Mouse (Mus musculus) cerebellum, adult 2 months (tissue): ENCODE measurements around the gene Dnajc9. TPM values are rescaled to one million over a fixed set of nuclear protein-coding genes. Genes with fewer than 3 reads are reported as not detected.

Source experiments
- DNase-seq, 2 experiments: peaks; one replicate each; pipeline ENCODE4 v3.0.0; 2021
- H3K27ac ChIP-seq: fragments of 200-500 bp; 2 replicates; pipeline ENCODE4 v1.5.1; 2012; ENCODE audit warnings: low read length, control low read depth, inconsistent platforms; ENCODE audit not compliant: insufficient read depth
- H3K27me3 ChIP-seq: fragments of 200-500 bp; 2 replicates; pipeline ENCODE4 v1.6.1; 2012; ENCODE audit warnings: inconsistent platforms, mild to moderate bottlenecking, low read length, moderate library complexity; ENCODE audit not compliant: control insufficient read depth, insufficient read depth
- H3K4me1 ChIP-seq: fragments of 200-500 bp; 2 replicates; pipeline ENCODE4 v1.6.1; 2011; ENCODE audit warnings: low read length; ENCODE audit not compliant: control insufficient read depth, insufficient read depth
- H3K4me3 ChIP-seq: fragments of 200-500 bp; replicated peaks from 2 replicates; pipeline ENCODE3; 2011; ENCODE audit warnings: mild to moderate bottlenecking, low read depth, low read length, control low read depth; ENCODE audit not compliant: insufficient read depth
- CTCF ChIP-seq: fragments of 200-500 bp; IDR thresholded peaks from 2 replicates; pipeline ENCODE4 v1.5.1; 2011; ENCODE audit warnings: low read depth, mild to moderate bottlenecking, control low read depth, low read length, moderate library complexity, borderline replicate concordance; ENCODE audit not compliant: insufficient read depth
- POLR2A ChIP-seq: fragments of 200-500 bp; IDR thresholded peaks from 2 replicates; pipeline ENCODE4 v1.6.1; 2011; ENCODE audit warnings: low read length, control low read depth, borderline replicate concordance; ENCODE audit not compliant: insufficient read depth
- WGBS: fragments of 180-500 bp; shearing (Covaris S2); methylation state at CpG from one replicate; pipeline ENCODE4 v1.1.7; 2018; 5-methylcytosine and 5-hydroxymethylcytosine counted together
- polyA plus RNA-seq: library from polyadenylated mRNA; depleted of rRNA; stranded (reverse); fragments of >200 nt; gene quantifications from 2 replicates; pipeline ENCODE4 v1.2.3, GENCODE M21; 2012

The Dnajc9 gene
- polyA plus RNA-seq, 1 experiment, result 57.7 TPM

DNA sequence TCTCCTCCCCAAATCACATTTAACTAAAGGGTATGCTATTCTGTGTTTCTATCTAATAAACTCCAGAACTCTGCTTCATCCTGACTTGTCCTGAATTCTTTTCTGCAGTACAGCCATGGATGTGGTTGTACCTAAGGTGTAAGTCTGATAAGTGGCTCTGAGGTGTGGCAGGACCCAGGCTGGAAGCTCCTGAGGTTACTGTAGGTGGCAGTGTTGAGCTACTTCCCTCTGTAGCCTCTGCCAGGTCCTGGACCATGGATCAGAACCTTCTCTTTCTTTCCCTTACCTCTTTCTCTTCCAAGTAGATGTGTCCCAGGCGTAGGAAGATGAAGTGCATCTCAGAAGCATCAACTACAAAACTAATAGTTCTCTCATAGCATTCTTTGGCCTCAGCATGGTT is 11.4 kb upstream of the Dnajc9 start:
- no peak for DNase-seq
- H3K27me3 ChIP-seq, result no peaks in the 10 kb centered on the region
- H3K4me3 ChIP-seq, result no peak overlapping the region
- WGBS, result 35% methylated on average over 1 of the region's 1 CpGs
- TF ChIP-seq CTCF (peak; percentile 45; the same call in 1 of the 2 replicates), POLR2A (no peak)
- H3K4me1 ChIP-seq, result no peaks in the 10 kb centered on the region
- H3K27ac ChIP-seq, result no peak overlapping the region

DNA sequence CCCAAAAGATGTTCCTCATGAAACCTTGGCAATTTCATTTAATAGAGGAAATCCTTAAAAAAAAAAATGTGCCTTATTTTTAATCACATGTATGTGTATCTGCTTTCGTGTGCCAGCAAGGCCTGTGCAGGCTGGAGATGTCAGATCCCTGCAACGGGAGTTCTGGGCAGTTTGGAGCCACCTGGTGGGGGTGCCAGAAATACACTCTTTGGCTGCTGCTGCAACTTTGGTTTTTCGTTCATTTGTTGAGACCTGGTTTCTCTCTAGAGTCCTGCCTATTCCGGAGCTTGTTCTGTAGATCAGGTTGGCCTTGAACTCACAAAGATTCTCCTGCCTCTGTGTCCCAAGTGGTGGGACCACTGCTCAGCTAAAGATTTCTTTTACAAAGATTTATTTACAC is 10.2 kb upstream of the Dnajc9 start:
- H3K4me1 ChIP-seq, result no peaks in the 10 kb centered on the region
- DNase-seq, result no peak
- H3K27me3 ChIP-seq, result no peaks in the 10 kb centered on the region
- no peak overlapping the region for H3K4me3 ChIP-seq
- 26% methylated on average over 4 of the region's 4 CpGs for WGBS
- no peak overlapping the region for H3K27ac ChIP-seq
- no peak for TF ChIP-seq CTCF
- TF ChIP-seq POLR2A, result no peak

DNA sequence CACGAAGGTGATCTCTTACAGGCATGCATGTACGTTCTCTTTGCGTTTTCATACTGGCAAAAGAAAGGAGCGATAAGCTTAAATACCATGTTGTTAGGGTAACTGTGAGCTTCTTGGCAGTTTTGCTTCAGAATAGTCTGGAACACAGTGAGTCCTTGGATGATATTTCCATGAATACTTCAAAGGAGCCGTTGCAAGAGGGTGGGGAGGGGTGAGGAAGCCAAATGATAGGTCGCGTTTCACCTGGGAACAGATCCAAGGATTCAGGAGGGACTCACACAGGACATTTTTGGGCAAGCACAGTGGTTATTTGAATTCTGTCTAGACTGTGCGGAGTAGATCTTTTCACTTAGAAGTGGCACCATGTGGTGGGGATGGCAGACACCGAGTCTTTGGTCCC is 8.5 kb upstream of the Dnajc9 start:
- no peaks in the 10 kb centered on the region for H3K27me3 ChIP-seq
- no peak overlapping the region for H3K4me3 ChIP-seq
- no peak for TF ChIP-seq CTCF
- TF ChIP-seq POLR2A, result no peak
- WGBS, result 57% methylated on average over 9 of the region's 9 CpGs
- DNase-seq, result no peak
- no peaks in the 10 kb centered on the region for H3K4me1 ChIP-seq
- H3K27ac ChIP-seq, result no peak overlapping the region

DNA sequence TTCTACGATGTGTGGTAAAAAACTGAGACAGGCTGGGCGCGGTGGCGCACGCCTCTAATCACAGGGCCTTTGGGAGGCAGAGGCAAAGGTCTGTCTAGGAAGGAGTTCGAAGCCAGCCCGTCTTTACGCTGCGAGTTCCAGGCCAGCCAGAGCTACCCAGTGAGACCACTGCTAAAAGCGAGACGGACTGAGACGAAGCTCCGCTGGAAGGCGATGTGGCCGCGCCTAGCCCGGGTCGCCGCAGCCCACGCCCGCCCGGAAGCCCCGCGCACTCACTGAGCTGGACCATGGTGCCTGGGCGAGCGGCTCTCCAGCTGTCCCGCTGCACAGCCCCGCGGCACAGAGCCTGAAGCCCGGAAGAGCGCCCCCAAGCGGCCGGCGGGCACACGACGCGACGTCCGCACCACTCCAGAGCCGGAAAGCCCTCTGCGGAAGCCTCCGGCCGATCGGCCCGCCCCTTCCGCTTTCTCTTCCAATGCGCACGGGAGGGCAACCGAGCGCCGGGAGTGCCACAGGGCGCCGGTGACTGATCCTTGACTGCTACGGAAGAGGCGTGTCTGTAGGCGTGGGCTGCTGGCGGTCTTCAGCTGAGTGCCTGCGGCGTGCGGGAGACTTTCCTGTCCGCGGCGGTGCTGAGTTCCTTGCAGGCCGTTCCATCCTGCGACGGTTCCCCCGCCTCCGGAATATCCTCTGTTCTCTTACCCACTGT is 4.6 kb upstream of the Dnajc9 start, which contains the start of gene Mrps16:
Mrps16 (minus strand) TSS at position 430 of the 709 bp plus-strand sequence.
- WGBS, result under 1% methylated on average over 68 of the region's 68 CpGs
- peak; percentile 94 to 98 for DNase-seq
- peak within 1 kb of the TSS; percentile 92 for H3K27ac ChIP-seq
- no peaks in the 10 kb centered on the region for H3K27me3 ChIP-seq
- peak within 1 kb of the TSS; percentile 90 for H3K4me3 ChIP-seq
- H3K4me1 ChIP-seq, result no peaks in the 10 kb centered on the region
- TF ChIP-seq CTCF, result peak; percentile 67
- TF ChIP-seq POLR2A, result peak; percentile 68

DNA sequence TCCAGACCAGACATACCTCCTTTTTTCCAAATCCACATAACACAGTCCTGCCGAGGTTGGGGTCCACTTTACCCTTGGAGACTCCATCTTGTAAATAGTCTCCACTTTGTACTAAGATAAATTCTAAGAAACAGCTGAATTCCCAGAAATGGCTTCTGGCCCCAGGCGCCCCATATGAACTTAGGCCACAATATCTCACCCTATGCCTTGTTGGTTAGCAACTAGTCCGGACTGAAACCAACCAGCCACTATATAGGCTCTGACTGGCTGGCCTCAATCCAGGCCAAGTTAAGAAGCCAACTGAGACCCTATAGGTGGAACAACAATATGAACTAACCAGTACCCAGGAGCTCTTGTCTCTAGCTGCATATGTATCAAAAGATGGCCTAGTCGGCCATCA is 3.6 kb upstream of the Dnajc9 start:
- Histone ChIP-seq H3K27me3 (no peaks in the 10 kb centered on the region), H3K27ac (no peak overlapping the region), H3K4me3 (no peak overlapping the region), H3K4me1 (peaks cover 2% of the 10 kb centered on the region)
- 70% methylated on average over 4 of the region's 4 CpGs for WGBS
- TF ChIP-seq POLR2A (no peak), CTCF (no peak)
- peak; percentile 26 for DNase-seq

DNA sequence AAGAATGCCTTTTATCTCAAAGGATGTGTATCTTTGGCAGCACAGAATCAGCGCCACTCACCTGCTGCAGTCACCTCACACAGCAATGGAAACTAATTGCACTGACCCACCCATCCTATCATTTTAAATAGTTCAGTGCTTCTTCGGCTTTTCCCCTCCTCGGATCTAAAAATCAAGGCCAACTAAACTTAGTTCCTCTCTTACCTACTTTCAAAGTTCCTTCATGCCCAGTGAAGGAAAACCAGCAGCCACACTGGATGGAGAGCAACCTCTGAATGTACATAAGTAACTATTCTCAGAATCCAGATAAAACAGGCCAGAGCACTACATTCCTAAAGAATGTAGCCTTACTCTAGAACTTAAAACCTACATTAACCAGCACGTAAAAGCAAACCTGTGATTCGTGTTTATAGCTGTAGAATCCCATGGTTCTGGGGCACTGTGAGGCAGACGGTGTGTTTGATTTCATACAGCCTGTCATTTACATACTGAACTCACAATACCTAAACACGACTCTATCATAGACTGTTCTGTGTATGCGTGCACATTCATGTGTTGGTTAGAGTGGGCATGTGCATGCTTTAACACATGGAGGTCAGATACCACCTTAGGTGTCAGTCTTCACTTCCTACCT is 853 bp upstream of the Dnajc9 start:
- WGBS, result 90% methylated on average over 8 of the region's 8 CpGs
- TF ChIP-seq POLR2A, result no peak
- no peak for TF ChIP-seq CTCF
- no peaks in the 10 kb centered on the region for H3K27me3 ChIP-seq
- peaks cover 3% of the 10 kb centered on the region for H3K4me1 ChIP-seq
- no peak overlapping the region for H3K27ac ChIP-seq
- H3K4me3 ChIP-seq, result no peak overlapping the region
- no peak for DNase-seq

DNA sequence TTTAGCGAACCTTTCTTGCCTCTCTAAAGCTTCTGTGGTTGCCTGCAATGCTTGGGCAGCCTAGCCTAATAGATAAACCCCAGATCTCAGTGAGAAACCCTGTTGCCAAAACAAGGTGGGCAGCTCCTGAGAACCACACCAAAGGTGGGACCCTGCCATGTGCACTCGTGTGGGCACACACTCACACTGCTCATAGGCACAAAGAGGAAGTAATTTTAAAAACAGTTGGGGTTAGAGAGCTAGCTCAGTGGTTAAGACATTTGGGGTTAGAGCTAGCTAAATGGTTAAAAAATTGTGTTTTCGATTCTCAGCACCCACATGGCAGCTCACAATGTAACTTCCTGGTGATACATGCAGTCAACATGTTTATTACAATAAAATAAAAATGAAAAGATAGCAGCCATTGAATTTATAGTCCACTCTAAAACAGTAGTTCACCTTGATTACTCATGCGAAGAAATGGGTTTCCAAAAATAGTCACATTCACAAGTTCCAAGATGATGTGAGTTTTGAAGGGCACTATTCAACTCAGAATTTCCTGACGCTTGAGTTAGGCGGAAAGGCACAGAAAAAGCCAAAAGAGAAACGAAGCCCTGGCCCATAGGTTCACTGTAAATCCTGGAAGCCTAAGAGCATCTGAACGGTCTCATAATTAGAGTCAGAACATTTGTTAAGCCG is 8.8 kb downstream of the Dnajc9 start:
- TF ChIP-seq POLR2A, result no peak
- TF ChIP-seq CTCF, result no peak
- Histone ChIP-seq H3K27me3 (no peaks in the 10 kb centered on the region), H3K4me3 (no peak overlapping the region), H3K27ac (no peak overlapping the region), H3K4me1 (no peaks in the 10 kb centered on the region)
- DNase-seq, result no peak
- 89% methylated on average over 9 of the region's 9 CpGs for WGBS
